Mouse (Mus musculus): ENCODE data around the gene Ahrr. TPM values are rescaled to one million over a fixed set of nuclear protein-coding genes. Genes with fewer than 3 reads are reported as not detected.

Ahrr gene
- polyA plus RNA-seq (2011; ENCODE audit: insufficient read length, low read depth, missing spikeins) = 15.7 and 18.5 TPM in 2 replicates

DNA sequence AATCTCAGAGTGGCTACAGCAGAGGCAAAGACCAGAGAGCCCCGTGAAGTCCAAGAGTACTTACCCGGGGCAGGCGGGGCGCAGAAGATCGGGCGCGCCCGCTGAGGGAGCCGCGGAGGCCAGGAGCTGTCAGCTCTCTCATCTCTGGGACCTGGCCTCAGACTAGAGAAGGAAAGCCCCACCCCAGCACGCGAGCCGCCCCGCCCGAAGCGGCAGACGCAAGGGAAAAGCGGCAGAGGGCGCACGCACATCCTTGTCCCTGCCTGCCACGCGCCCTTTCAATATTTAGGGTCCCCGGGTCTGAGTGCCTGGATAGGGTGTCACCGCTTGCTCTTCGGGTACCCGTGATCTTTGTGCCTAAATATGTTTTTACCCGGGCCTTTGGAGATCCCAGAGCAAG lies at the start of gene Ahrr:
Gene Ahrr (minus strand): TSS at position 165 of the 400 bp plus-strand sequence.
- H3K4me1 ChIP-seq (ENCODE audit: control insufficient read depth, insufficient read depth, low read length) = 0 out of 2 replicates have a peak, but pooled peaks cover 4% of the 10 kb centered on the region
- no peak within 1 kb of the TSS for H3K4me3 ChIP-seq (ENCODE audit: insufficient read depth, low read length)
- TF ChIP-seq POLR2A (IDR thresholded peaks at IDR 0.05; ENCODE audit: low read depth, low read length) (peak; percentile 49; the same call in 1 of the 2 replicates), CTCF (IDR thresholded peaks at IDR 0.05; ENCODE audit: borderline replicate concordance, insufficient read depth, low read length) (peak; percentile 63; the same call in 1 of the 2 replicates)
- H3K27ac ChIP-seq (ENCODE audit: insufficient read depth, low read length) = no peak within 1 kb of the TSS

DNA sequence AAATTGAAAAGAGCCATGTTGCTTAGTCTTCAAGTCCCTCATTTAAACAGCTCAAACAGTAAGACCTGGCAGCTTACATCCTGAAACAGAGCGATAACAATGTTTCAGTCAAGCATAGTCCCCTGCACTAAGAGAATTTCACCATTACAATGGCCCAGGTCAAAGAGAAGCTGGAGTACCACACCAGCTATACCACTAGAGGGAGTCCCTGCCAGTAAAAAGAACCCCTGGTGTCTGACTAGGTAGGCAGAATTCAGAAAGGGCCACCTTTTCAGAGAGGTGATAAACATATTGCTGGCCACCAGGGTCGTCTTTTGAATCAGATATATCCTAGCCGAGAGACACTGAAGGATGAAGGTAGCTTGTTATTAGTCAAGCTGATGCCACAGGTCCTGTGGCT lies 48.9 kb upstream of the Ahrr start:
- H3K4me1 ChIP-seq (ENCODE audit: control insufficient read depth, insufficient read depth, low read length) = no peaks in the 10 kb centered on the region
- TF ChIP-seq CTCF (IDR thresholded peaks at IDR 0.05; ENCODE audit: borderline replicate concordance, insufficient read depth, low read length) (no peak), POLR2A (IDR thresholded peaks at IDR 0.05; ENCODE audit: low read depth, low read length) (no peak)
- no peak overlapping the region for H3K4me3 ChIP-seq (ENCODE audit: insufficient read depth, low read length)
- H3K27ac ChIP-seq (ENCODE audit: insufficient read depth, low read length) = no peak overlapping the region

DNA sequence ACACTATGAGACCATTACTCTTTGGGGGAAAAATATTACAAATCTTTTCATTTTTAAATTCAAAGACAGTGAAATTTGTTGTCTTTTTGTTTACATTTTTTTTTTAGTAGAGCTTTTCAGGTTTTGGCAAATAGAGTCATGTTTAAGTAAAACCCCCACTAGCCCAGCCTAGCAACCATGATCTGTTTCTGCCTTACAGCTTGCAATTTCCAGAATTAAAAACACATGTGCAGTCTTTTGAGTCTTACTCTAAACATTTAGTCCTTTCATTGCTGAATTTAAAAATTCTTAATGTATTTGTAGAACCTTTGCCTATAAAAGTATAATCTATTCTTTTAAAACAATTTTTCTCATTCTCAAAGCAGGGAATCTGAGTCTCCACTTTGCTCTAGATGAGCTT lies 37.2 kb upstream of the Ahrr start:
- Histone ChIP-seq H3K4me3 (ENCODE audit: insufficient read depth, low read length) (no peak overlapping the region), H3K27ac (ENCODE audit: insufficient read depth, low read length) (no peak overlapping the region), H3K4me1 (ENCODE audit: control insufficient read depth, insufficient read depth, low read length) (no peaks in the 10 kb centered on the region)
- no peak for TF ChIP-seq CTCF (IDR thresholded peaks at IDR 0.05; ENCODE audit: borderline replicate concordance, insufficient read depth, low read length)
- TF ChIP-seq POLR2A (IDR thresholded peaks at IDR 0.05; ENCODE audit: low read depth, low read length) = no peak

- no peak within 1 kb of the TSS for H3K27ac ChIP-seq (ENCODE audit: insufficient read depth, low read length)
- peak; percentile 77 for TF ChIP-seq POLR2A (IDR thresholded peaks at IDR 0.05; ENCODE audit: low read depth, low read length)
- no peak for TF ChIP-seq CTCF (IDR thresholded peaks at IDR 0.05; ENCODE audit: borderline replicate concordance, insufficient read depth, low read length)
- peak within 1 kb of the TSS; percentile 81 for H3K4me3 ChIP-seq (ENCODE audit: insufficient read depth, low read length)
- no peaks in the 10 kb centered on the region for H3K4me1 ChIP-seq (ENCODE audit: control insufficient read depth, insufficient read depth, low read length)
Observed at GRCm38 (mm10) chr13:74317170-74317849, 25.2 kb upstream of the Ahrr start, which contains the start of gene Pdcd6. Gene Pdcd6, minus strand, starts transcription at chr13:74317580.

- Histone ChIP-seq H3K4me1 (ENCODE audit: control insufficient read depth, insufficient read depth, low read length) (no peaks in the 10 kb centered on the region), H3K27ac (ENCODE audit: insufficient read depth, low read length) (no peak overlapping the region), H3K4me3 (ENCODE audit: insufficient read depth, low read length) (peak overlapping the region; percentile 81)
- TF ChIP-seq POLR2A (IDR thresholded peaks at IDR 0.05; ENCODE audit: low read depth, low read length) = no peak
- TF ChIP-seq CTCF (IDR thresholded peaks at IDR 0.05; ENCODE audit: borderline replicate concordance, insufficient read depth, low read length) = no peak
Observed at GRCm38 (mm10) chr13:74316789-74317169, 24.6 kb upstream of the Ahrr start.

DNA sequence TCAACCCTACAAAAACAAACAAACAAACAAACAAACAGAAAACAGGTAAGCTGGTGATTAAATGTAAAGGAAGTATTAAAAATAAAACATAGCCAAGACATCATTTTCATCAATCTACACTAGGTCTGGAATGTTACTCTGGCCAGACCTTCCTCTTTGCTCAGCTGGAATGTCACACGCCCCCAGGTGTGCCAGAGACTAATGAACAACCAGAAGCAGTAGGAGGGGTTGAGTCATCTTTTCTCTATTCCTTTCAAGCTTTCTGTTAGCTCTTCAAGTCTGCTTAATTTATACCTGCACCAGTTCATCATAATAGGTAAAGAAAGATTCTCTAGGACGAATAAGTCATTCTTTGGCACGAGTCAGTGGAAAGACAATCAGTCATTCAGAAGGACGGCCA lies 24.3 kb upstream of the Ahrr start:
- no peaks in the 10 kb centered on the region for H3K4me1 ChIP-seq (ENCODE audit: control insufficient read depth, insufficient read depth, low read length)
- TF ChIP-seq POLR2A (IDR thresholded peaks at IDR 0.05; ENCODE audit: low read depth, low read length) (no peak), CTCF (IDR thresholded peaks at IDR 0.05; ENCODE audit: borderline replicate concordance, insufficient read depth, low read length) (no peak)
- H3K27ac ChIP-seq (ENCODE audit: insufficient read depth, low read length) = no peak overlapping the region
- peak overlapping the region; percentile 81 for H3K4me3 ChIP-seq (ENCODE audit: insufficient read depth, low read length)

DNA sequence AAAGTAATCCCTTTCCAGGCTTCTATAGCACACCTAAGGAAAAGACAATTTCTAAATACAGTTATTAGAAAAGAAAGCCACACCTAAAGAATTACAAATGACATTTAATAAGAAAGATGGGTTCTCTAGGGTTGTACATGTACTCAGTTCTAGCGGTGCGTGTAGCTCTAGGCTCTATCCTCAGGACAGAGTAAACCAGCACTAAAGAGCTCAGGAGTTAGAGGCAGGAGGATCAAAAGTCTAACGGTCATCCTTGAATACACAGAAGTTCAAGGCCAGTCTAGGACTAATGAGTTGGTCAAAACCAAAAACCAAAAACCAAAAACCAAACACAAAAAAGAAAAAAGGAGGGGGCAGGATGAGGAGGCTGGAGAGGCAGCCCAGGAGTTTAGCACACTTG lies 22.5 kb upstream of the Ahrr start:
- Histone ChIP-seq H3K4me3 (ENCODE audit: insufficient read depth, low read length) (no peak overlapping the region), H3K27ac (ENCODE audit: insufficient read depth, low read length) (no peak overlapping the region), H3K4me1 (ENCODE audit: control insufficient read depth, insufficient read depth, low read length) (no peaks in the 10 kb centered on the region)
- TF ChIP-seq CTCF (IDR thresholded peaks at IDR 0.05; ENCODE audit: borderline replicate concordance, insufficient read depth, low read length) = no peak
- no peak for TF ChIP-seq POLR2A (IDR thresholded peaks at IDR 0.05; ENCODE audit: low read depth, low read length)

DNA sequence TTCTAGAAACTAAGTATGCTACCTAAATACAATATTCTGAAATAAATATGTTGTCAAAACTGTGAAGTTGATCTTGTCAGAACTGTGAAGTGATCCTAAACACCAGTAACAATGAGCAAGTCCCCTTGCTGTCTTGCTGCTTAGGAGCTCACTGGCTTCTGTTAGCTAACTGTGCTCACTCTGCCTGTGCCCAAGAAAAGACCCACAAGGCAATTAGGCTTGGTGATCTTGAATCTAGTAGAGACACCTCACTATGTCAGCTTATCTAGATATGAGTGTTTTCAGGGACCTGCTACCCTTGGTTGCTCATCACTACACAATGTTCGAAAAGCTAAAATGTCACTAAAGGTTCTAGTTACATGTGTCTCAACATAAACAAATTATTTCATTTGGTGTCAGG lies 13.6 kb upstream of the Ahrr start:
- H3K27ac ChIP-seq (ENCODE audit: insufficient read depth, low read length) = no peak overlapping the region
- H3K4me1 ChIP-seq (ENCODE audit: control insufficient read depth, insufficient read depth, low read length) = no peaks in the 10 kb centered on the region
- TF ChIP-seq POLR2A (IDR thresholded peaks at IDR 0.05; ENCODE audit: low read depth, low read length) (no peak), CTCF (IDR thresholded peaks at IDR 0.05; ENCODE audit: borderline replicate concordance, insufficient read depth, low read length) (no peak)
- H3K4me3 ChIP-seq (ENCODE audit: insufficient read depth, low read length) = no peak overlapping the region

DNA sequence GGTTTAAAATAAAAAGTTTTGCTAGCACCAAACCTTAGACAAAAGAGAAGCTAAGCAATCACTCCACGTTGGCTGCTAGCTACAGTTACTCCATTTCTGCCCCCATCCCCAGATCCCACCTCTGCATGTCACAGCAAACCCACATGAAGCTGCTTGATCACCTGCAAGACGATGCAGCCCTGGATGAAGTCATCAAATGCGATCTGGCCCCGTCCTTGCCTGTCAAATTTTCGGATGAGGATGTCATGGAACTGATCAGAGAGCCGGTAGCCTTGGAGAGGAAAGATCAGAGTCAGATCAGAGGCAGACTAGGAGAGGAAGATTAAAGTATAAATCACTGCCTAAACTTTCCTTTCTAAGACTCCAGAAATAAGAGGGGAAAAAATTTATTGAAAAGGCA lies 13.2 kb upstream of the Ahrr start:
- Histone ChIP-seq H3K4me3 (ENCODE audit: insufficient read depth, low read length) (no peak overlapping the region), H3K27ac (ENCODE audit: insufficient read depth, low read length) (no peak overlapping the region), H3K4me1 (ENCODE audit: control insufficient read depth, insufficient read depth, low read length) (no peaks in the 10 kb centered on the region)
- no peak for TF ChIP-seq POLR2A (IDR thresholded peaks at IDR 0.05; ENCODE audit: low read depth, low read length)
- no peak for TF ChIP-seq CTCF (IDR thresholded peaks at IDR 0.05; ENCODE audit: borderline replicate concordance, insufficient read depth, low read length)
